Mouse (Mus musculus): Measurements from ENCODE around the gene Ipp.

The Ipp gene

DNA sequence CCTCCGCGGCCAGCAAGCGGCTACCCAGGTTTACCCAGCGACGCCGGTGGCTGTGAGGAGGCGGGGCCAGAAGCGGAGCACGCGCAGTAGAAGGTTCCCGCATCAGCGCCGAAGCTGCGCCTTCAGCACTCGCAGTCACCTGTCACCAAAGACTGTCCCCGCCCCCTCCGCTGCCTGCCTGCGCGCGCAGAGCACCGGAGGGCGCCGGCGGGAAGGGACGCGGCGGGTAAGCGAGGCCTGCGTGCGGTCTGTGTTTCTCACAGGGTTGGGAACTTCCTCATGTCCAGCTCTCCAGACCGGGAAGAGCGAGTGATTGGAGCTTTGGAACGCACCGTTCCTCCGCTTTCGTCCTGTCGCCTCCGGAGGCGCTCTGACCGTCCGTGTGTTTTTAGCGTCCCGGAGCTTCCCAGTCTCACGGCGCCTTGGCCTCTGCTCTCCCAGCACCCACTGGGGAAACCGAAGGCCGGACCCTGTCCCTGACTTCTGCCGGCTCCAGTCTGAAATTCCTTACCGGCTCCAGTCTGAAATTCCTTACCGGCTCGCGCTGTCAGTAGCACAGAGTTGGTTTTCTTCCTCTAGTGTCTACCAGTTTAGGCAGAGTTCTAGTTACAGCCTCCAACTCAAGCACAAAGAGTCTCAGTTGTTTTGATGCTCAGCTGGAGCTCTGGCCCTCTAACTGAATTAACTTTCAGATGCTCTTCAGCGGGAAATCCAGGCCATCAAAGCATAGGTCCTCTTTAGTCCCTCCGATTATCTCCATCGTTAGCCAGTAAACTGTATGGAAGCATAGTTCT lies at the start of gene Ipp:
Gene Ipp, plus strand, starts transcription at position 125 of the 794 bp plus-strand sequence.
- peak; percentile 97 to 99 for DNase-seq (ENCODE audit: low spot score in 2 of 2)

DNA sequence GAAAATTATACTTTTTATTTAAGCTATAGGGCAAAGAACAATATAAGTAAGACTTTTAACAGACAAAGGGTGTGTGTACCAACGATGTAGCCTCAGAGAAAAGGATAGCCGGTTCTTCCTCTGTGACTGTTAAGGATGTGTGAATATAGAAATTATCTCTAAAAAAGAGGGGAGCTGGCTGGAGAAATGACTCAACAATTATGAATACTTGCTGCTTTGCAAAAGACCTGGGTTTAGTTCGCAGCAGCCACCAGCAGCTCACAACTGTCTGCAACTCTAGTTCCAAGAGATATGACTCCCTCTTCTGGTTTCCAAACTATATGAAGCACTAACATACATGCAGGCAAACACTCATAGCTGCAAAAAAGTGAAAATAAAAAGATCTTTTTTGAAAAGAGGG lies 45.4 kb upstream of the Ipp start:
- DNase-seq (ENCODE audit: low spot score in 2 of 2): no peak

DNA sequence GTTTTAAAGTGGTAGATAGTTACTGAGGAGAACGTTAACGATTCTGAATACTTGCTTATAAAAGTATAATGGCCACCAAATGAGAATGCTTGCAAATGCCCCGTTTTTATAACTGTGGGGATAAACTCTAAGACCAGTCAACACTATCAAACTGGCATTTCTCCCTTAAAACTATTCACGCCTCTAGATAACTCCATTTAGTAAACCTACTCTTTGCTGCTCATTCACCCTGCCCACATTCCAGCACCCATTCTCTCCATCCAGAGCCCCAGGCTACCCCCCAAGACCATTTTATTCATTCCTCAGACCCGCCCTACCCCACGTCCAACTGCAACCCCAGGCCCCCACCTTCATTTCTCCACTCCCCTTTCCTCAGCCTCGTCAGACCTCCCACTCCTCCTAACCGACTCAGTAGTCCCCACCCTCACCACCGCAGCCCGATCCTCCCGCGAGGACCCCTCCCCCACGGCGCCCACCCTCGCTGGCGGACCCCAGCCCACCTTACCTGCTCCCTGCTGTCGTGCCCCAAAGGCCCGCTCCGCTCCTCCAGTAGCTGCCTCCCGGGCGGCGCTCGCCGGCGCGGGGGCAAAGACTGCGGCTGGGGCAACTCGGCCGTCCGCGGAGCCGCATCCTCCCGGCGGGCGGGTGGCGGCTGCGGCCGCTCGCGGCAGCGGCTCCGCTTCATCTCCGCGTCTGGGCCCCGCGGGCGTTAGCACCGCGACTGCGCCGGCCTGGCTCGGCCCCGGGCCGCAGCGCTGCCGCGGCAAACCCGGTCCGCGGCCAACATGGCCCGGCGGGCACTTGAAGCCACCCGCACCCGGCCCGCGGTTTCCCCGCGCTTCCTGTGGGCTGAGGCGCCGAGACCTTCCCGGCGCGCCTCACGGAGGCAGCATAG lies 43.9 kb upstream of the Ipp start:
- peak; percentile 57 to 84 for DNase-seq (ENCODE audit: low spot score in 2 of 2)

DNA sequence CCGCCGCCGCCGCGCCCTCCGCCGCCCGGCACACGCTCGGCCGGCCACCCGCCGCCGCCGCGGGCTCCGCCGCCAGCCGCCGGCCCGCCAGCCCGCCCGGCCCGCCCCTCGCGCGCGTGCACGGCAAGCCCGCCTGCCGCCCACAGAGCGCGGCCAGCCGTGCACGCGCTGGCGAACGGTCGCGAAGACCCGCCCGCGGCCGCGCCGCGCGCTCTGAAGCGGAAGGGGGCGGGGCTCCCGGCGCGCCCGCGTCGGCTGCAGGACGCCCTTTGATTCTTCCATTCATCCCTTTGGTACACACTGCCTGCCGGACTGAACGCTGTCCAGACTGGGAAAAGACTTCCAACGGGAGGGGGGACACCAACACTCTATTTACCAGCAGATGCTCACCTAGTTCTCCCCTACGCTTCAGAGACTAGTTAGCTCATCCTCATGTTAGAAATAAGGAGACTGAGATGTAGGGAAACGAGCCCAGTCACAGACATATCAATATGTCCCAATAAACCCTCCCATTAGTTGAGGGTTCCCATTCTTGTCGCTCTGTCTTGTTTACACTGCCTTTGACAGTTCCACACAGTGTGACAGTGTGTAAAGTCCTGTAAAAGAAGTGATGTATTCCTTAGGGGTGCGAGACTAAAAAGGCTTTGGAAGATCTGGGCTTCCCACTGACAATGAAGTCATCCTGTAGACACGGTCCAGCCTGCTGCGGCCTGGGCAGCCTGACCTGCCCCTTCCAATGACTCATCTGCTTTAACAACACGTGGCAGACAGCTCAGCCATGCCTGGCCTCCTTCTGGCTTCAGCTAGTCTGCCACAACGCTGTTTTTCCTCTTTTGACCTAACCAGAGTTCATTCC lies 43.0 kb upstream of the Ipp start, which contains the start of gene Mast2:
Gene Mast2, minus strand, starts transcription at position 58 of the 856 bp plus-strand sequence.
- peak; percentile 81 to 90 for DNase-seq (ENCODE audit: low spot score in 2 of 2)

DNA sequence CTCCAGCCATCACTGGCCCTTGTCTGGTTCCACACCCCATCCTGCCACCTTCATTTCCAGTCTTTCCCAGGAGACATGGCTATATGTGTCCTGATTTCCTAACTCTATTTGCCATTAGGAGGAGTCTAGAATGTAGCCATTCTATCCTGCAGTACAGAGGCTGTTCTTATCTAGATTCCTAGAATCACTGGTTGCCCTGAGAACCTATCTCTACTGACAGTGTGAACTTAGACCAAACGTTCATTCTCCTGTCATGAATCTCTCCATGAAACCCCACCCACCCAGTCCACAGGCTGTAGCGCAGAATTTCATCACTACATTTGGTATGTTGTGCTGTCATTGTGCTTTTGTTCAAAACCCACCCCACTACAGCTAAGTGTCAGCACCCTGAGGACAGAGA lies 26.0 kb upstream of the Ipp start:
- DNase-seq (ENCODE audit: low spot score in 2 of 2): no peak

DNA sequence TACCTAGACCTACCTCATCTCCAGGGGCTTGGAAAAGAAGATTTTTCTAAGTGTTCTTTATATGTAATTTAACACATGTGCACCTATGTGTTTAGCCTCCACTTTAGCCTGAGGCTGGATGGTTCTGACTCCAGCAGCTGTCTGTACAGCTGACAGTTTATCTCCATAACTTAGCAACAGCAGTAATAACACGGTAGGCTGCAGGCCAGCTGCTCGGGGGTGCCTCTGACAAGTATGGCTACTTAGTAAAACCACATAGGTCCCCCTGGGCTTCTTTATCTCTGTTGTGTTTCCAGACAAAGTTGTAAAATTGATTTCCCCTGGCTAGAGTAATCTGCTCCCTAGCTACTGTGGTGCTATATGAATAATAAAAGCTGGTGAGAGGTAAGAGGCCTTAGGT lies 23.9 kb upstream of the Ipp start:
- DNase-seq (ENCODE audit: low spot score in 2 of 2): no peak

DNA sequence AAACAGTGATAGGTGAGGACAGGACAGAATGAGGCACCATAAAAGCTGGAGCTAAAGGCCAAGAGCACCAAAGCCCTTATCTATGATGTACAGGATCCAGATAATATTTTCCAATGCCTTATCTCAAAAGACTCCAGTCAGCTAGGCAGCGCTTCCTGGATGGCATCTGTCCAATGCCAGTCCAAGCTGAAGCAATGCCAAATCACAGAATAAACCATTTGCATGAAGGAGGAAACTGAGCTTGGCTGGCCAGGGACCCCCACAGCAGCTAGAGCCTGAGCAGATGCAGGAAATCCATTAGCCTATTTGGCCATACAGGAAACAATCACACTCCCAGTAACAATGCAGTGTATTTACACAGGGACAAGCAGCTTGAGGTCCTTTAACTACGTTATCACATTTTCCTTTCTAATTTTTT lies 16.2 kb upstream of the Ipp start:
- DNase-seq (ENCODE audit: low spot score in 2 of 2): peak in 1 of 2 experiments; percentile 37

DNA sequence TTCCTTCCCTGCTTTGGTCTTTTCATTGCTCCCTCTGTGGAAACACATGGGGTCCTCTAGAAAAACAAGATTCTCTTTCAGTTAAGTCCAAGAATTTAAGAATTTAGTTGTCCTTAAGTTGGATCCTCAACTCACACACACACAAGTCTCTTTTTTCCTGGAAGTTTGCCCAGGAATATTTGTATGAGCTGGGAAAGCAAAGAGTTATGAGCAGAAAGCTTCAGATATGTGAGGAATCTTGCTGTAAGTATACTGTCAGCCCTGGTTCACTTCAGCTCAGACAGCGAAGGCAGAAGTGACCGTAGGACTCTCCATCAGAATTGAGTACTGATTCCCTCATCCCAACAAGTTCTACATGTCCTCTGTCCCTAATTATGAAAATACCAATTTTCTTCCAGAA lies 15.5 kb upstream of the Ipp start:
- DNase-seq (ENCODE audit: low spot score in 2 of 2): no peak

DNA sequence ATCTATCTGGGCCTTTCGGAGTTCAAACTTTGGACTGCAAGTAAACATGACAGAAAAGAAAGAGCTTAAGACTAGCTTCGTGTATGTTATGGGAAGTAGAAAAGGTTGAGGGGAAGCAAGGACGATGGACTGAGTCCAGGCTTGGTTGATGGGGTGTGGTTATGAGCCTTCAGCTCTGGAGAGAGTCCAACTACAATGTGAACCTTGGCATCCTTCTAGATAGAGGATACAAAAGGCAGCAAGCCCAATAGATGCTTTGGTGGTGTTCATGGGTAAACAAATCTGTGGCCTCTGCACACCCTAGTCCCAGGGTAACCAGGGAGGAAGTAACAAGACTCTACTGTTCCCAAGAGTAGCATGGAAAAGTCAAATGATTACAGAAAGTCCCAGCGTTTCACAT lies 14.9 kb upstream of the Ipp start:
- no peak for DNase-seq (ENCODE audit: low spot score in 2 of 2)

DNA sequence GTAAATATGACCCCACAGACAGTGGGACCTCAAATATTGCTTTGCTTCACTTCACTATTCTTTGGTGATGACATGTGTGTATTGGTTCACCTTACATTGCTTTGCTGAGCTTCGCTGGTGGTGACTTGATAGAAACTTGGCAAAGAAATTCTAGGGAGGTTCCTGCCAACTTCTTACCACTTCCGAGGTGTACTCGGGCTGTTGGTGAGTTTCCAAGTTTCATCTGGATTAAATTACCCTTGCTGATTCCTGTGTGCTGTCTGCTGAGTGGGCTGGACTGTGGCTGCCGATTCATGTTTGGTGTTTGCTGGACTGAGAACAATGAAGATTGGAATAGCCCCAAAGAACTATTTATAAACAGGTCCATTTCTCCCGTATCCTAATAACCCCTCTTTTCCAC lies 13.7 kb upstream of the Ipp start:
- no peak for DNase-seq (ENCODE audit: low spot score in 2 of 2)

DNA sequence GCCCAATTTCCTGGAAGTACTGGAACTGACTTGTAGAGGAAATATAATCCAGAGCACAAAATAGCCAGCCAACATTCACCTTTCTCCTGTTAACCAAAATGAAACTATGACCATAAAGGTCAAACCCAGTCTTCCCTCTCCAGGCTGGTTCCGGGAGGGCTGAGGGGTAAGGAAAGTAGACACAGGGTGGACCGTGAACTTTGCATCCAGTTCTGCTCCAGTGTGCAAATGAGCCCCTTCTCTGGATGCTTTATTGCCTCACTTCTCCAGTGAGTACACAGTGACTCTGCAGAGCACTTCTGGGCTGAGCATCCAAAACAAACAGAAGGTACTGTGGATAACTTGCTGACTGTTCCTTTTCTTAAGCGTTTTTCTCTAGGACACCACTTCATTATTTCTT lies 7.4 kb upstream of the Ipp start:
- no peak for DNase-seq (ENCODE audit: low spot score in 2 of 2)

DNA sequence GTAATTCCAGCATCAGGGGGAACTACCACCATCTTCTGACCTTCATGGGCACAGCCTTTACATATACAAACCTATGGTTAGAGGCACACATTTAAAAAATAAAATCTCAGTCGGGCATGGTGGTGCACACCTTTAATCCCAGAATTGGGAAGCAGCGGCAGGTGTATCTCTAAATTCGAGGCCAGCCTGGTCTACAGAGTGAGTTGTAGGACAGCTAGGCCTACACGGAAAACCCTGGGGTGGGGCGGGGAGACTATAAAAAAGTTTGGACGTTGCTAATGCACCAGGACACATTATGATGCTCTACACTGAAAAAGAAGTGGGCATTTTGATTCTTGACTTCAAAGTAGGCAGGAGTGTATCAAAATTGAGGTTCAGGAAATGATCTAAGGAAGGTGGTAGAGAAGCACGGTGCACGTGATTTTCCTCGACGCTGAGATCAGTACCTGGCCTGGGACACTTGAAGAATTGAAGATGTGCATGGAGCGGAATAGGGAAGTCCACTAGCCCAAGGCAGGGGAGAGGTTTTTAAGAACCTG lies 394 bp upstream of the Ipp start:
- no peak for DNase-seq (ENCODE audit: low spot score in 2 of 2)

DNA sequence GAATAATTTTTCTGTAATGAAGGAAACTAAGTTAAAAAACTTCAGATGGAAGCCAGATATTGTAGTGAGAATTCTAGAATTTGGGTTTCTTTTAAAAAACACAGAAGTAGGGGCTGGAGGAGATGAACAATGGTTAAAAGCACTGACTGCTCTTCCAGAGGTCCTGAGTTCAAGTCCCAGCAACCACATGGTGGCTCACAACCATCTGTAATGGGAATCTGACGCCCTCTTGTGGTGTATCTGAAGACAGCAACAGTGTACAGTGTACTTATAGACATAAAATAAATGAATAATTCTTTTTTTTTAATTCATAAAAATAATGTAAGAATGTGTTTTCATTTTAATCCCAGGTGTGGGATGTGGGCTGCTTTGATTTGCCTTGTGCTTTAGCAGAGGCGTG lies 23.8 kb downstream of the Ipp start:
- DNase-seq (ENCODE audit: low spot score in 2 of 2): no peak

DNA sequence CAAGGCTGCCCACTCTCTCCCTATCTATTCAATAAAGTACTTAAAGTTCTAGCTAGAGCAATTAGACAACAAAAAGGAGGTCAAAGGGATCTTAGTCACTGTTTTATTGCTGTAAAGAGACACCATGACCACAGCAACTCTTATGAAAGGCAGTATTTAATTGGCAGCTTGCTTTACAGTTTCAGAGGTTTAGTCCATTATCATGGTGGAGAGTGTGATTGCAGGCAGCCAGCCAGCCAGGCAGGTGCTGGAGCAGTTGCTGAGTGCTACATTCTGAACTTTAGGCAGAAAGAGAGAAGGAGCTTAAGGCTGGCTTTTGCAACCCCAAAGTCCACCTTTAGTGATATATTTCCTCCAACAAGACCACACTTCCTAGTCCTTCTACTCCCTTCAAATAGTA lies 29.0 kb downstream of the Ipp start:
- DNase-seq (ENCODE audit: low spot score in 2 of 2): no peak

DNA sequence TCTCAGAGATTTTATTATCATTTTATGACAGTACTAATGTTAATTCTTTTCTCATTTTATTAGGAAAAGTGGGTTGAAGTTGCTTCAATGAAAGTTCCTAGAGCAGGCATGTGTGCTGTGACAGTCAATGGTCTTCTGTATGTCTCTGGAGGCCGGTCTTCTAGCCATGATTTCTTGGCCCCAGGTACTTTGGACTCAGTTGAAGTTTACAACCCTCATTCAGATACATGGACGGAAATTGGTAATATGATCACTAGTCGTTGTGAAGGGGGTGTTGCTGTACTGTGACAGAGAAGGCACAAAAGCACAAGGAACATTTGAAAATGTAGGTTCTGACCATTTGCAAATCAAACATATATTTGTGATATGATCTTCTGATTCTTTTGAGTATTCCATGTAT lies 30.4 kb downstream of the Ipp start:
- no peak for DNase-seq (ENCODE audit: low spot score in 2 of 2)

DNA sequence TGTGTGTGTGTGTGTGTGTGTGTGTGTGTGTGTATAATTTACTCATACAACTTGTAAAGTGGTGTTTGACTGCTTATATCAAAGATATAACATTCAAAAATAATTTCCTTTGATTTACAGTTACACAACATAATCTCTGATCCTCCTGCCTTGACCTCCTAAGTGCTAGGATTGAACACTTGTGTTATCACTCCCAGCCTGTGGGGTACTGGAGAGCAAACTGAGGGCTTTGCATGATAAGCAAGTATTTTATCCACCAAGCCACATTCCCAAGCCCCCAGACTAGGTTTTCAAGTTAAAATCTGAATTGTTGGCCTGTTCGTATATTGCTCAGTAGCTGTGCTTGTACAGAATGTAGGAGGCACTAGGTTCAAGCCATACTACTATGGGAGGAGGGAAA lies 43.1 kb downstream of the Ipp start:
- no peak for DNase-seq (ENCODE audit: low spot score in 2 of 2)

DNA sequence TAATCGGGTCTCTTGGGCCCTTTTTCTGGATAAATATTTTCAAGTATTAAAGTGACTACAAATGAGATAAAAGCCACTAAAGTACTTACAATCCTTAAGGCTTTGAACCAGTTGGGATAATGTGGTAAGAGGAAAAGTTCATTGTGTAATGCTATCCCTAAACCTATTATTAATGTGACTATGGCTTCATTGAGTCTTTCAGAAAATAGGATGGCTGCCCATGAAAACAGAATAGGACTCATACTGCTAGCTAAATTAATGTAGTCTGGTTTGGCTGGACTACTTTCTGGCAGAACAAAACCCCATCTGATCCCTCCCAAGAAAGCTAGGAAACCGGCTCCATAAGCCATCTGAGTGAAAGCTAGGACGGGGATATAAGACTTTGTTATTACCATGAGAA lies 45.7 kb downstream of the Ipp start:
- DNase-seq (ENCODE audit: low spot score in 2 of 2): no peak

DNA sequence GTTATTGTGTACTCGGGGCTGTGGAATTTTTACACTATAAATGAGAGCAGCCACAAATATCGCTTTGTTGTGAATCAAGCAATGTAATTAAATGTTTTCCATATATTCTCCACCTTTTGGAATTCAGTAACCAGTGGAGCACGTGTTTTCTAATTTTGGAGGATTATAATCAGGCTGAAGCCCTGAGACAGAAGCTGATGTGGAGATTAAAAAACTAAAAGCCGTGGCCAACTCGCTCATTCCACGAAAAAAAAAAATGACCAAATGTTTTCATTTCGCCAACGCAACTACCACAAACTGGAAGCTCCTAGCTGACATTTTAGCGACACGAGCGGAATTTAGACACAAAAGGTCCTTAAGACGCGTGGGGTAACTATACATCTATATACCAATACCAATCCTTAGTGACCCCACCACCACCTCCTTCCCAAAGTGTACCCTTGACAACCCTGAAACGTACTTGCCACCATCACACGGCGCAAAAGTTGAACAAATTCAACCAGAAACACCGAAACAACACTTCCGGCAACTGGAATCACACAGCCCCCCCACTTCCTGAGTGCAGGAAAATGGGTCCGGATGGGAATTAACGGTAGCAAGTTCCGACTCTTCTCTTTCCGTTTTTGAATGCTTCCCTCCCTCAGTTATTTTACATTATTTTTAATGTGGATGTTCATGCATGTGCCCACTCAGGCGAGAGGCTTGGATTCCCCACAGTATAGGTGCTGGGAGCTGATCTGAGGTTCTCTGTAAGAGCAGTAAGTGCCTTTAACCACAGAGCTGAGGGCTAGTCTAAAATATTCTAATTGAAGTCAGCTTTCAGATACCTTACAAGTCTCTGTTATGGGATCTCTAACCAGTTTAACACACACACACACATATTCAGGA lies 48.3 kb downstream of the Ipp start, which contains the start of gene Tmem69:
Gene Tmem69, minus strand, starts transcription at position 524 of the 888 bp plus-strand sequence.
- DNase-seq (ENCODE audit: low spot score in 2 of 2): peak; percentile 79 to 84

DNA sequence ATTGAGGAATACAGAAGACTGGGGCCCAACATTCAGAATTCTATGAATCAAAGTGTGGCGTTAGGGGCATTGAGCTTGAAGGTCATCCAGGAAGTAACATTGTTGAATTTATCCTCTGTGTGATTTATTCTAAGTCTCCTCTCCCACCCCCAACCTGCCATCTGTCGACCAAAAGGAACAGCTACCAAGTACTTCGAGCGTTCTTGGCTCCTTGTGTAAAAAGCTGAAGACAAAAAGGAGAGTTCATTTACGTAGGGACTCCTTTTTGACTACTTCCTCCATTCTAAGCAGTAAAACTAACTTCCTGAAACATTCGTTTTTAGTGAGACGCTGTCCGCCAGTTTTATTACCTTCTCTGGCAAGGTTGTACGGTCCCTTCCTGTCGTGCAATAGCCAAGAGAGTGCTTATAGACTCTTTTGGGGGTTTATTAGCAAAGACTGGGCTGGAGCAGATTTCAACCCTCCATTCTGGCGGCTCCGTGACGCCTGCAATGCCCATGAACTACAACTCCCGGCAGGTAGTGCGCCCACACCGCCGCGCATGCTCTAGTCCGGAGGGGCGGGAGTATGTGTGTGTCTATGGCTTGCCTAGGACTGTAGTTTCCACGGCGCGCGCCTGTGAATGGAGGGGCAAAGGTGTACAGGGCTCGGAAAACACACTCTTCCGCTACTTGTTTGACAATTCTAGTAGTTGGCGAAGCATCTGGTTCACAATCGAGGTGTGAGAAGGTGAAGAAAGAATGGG lies 49.4 kb downstream of the Ipp start:
- DNase-seq (ENCODE audit: low spot score in 2 of 2): peak; percentile 93 to 96
